Mouse (Mus musculus): ENCODE results near the gene Abr. TPM values are rescaled to one million over a fixed set of nuclear protein-coding genes. Genes with fewer than 3 reads are reported as not detected.

Gene Abr
- polyA plus RNA-seq, 1 experiment from 2014 or later, result 21.6 TPM

DNA sequence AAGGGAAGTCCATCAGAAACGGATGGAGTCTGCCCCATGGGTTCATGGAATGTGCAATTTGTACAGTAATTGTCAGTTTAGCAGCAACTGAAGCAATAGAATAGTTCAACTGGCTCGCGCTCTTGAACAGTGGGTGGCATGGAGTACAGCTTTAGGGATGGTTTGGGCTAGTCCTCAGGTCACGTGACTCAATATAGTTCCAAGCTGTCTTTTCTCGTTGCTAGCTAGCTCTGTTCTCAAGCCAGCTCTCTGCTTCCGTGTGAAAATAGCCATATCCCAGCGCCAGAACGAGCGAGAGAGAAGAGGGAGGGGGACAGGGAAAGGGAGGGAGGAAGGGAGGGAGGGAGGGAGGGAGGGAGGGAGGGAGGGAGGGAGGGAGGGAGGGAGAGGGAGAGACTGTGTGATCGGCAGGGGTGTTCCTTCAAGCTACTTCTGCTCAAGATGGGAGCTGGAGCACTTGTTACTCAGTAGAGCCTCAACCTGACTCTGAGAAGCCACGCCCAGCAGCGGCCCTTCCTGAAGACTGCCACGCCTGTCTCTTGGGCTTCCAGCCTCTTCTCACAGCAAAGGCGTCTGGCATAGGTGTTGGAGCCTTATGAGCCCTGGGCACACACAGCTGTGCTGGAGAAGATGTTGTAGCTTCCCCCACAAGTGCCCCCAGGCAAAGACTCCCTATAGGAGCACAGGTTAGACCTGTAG lies 28.9 kb upstream of the Abr start:
- 51% methylated on average over 11 of the region's 14 CpGs for WGBS
- Histone ChIP-seq H3K9me3 (ENCODE audit: control insufficient read depth, low read length) (no peaks in the 10 kb centered on the region), H3K36me3 (ENCODE audit: control insufficient read depth, insufficient read depth, low read length) (no peaks in the 10 kb centered on the region), H3K4me2 (ENCODE audit: low read depth, low read length) (no peak overlapping the region), H3K27me3 (ENCODE audit: control insufficient read depth, insufficient read depth, low read depth, low read length) (no peaks in the 10 kb centered on the region), H3K4me1 (replicated peaks; ENCODE audit: control insufficient read depth, insufficient read depth, low read length) (peaks cover 6% of the 10 kb centered on the region; the same call in 1 of the 2 replicates), H3K4me3 (ENCODE audit: low read length) (no peak overlapping the region), H3K9ac (ENCODE audit: low read length) (no peak overlapping the region), H3K27ac (ENCODE audit: low read length) (no peak overlapping the region)
- no peak for ATAC-seq (ENCODE audit: low read depth)

DNA sequence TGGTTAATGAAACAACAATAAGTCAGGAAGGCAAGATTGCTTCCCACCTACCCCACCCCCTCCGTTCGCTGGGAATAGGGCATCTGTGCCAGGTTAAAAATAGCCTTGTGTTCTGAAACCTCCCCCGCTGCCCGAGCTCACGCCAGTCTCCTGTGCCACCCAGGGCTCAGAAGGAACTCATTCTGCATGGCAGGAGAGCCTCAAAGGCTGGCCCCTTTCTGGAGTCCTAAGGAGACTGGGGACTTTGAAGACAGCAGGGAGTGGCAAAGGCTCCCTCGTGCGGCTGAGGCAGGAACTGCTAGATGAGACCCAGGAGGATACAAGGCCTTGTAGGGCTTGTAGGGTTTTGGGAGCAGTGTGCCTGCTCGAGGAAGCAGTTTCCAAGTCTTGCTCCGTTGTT lies 25.4 kb upstream of the Abr start:
- Histone ChIP-seq H3K4me1 (replicated peaks; ENCODE audit: control insufficient read depth, insufficient read depth, low read length) (peaks cover 8% of the 10 kb centered on the region), H3K36me3 (ENCODE audit: control insufficient read depth, insufficient read depth, low read length) (no peaks in the 10 kb centered on the region), H3K4me2 (ENCODE audit: low read depth, low read length) (peak overlapping the region; percentile 39), H3K4me3 (ENCODE audit: low read length) (no peak overlapping the region), H3K27ac (ENCODE audit: low read length) (no peak overlapping the region), H3K9ac (ENCODE audit: low read length) (no peak overlapping the region), H3K9me3 (ENCODE audit: control insufficient read depth, low read length) (no peaks in the 10 kb centered on the region), H3K27me3 (ENCODE audit: control insufficient read depth, insufficient read depth, low read depth, low read length) (peaks cover 3% of the 10 kb centered on the region; the same call in 1 of the 2 replicates)
- WGBS, result 7% methylated on average over 9 of the region's 9 CpGs
- no peak for ATAC-seq (ENCODE audit: low read depth)

DNA sequence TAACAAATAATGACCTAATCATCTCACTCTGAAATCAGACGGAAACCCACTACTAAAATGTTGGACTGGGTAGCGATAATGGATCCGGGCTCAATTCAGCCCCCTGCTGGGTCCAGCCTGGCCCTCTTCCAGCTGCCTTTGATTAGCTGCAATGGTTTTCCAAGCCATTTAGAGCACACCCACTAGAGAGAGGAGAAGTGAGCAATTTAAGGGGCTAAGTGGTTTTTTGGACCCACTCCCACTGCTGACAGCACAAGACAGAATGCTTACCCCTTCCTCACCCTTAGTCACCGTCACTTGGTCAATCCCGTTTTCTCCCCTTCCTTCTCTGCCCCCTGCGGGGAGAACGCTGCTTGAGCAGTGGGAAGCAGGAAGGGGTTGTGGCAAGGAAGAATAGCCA lies 24.9 kb upstream of the Abr start:
- ATAC-seq (ENCODE audit: low read depth), result no peak
- Histone ChIP-seq H3K27ac (ENCODE audit: low read length) (no peak overlapping the region), H3K27me3 (ENCODE audit: control insufficient read depth, insufficient read depth, low read depth, low read length) (peaks cover 3% of the 10 kb centered on the region; the same call in 1 of the 2 replicates), H3K9me3 (ENCODE audit: control insufficient read depth, low read length) (no peaks in the 10 kb centered on the region), H3K4me3 (ENCODE audit: low read length) (no peak overlapping the region), H3K9ac (ENCODE audit: low read length) (no peak overlapping the region), H3K36me3 (ENCODE audit: control insufficient read depth, insufficient read depth, low read length) (no peaks in the 10 kb centered on the region), H3K4me1 (replicated peaks; ENCODE audit: control insufficient read depth, insufficient read depth, low read length) (peaks cover 8% of the 10 kb centered on the region), H3K4me2 (ENCODE audit: low read depth, low read length) (peak overlapping the region; percentile 39)
- 9% methylated on average over 7 of the region's 7 CpGs for WGBS

DNA sequence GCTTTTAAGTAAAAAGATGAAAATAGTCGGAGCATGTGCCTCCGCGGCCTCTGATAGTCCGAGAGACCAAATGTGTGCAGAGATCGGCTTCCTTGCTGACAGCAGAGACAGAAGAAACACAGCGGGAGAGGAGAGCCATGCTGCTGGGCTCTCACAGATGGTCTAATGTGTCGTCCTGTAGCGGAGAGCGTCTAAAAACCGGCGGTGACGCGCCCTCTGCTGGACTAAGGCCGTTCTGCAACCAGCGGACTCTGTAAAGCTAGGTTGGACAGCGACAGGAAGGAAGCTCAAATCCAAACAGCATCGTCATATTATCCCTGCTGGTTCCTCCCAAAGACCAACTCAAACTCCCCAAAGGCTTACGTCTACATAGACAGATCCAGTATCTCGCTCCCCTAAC lies 23.8 kb upstream of the Abr start:
- H3K9me3 ChIP-seq (ENCODE audit: control insufficient read depth, low read length), result no peaks in the 10 kb centered on the region
- H3K36me3 ChIP-seq (ENCODE audit: control insufficient read depth, insufficient read depth, low read length), result no peaks in the 10 kb centered on the region
- H3K27ac ChIP-seq (ENCODE audit: low read length), result no peak overlapping the region
- no peak overlapping the region for H3K9ac ChIP-seq (ENCODE audit: low read length)
- H3K4me1 ChIP-seq (replicated peaks; ENCODE audit: control insufficient read depth, insufficient read depth, low read length), result peaks cover 8% of the 10 kb centered on the region
- peaks cover 3% of the 10 kb centered on the region; the same call in 1 of the 2 replicates for H3K27me3 ChIP-seq (ENCODE audit: control insufficient read depth, insufficient read depth, low read depth, low read length)
- ATAC-seq (ENCODE audit: low read depth), result peak; percentile 87
- H3K4me3 ChIP-seq (ENCODE audit: low read length), result no peak overlapping the region
- peak overlapping the region; percentile 44 for H3K4me2 ChIP-seq (ENCODE audit: low read depth, low read length)
- WGBS, result under 1% methylated on average over 19 of the region's 19 CpGs

DNA sequence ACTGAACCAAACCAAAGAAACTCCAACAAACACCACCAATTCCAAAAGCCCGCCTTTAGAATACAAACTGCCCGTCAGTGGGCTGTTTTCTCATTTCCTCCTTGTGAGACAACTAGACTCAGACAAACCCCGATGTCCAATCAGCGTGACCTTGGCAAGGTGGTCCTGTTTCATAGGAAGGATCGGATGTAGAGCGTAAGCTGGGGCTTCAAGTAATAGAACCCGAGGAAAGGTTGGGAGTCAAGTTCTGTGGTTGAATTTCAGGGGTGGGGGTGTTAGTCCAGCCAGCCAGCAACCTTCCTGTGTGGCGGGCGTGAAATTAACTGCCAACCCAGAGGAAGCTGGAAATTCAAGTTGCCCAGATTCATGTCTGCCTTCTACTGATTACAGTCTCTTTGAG lies 22.9 kb upstream of the Abr start:
- Histone ChIP-seq H3K36me3 (ENCODE audit: control insufficient read depth, insufficient read depth, low read length) (no peaks in the 10 kb centered on the region), H3K27ac (ENCODE audit: low read length) (no peak overlapping the region), H3K27me3 (ENCODE audit: control insufficient read depth, insufficient read depth, low read depth, low read length) (peaks cover 3% of the 10 kb centered on the region; the same call in 1 of the 2 replicates), H3K4me3 (ENCODE audit: low read length) (no peak overlapping the region), H3K4me1 (replicated peaks; ENCODE audit: control insufficient read depth, insufficient read depth, low read length) (peaks cover 8% of the 10 kb centered on the region), H3K4me2 (ENCODE audit: low read depth, low read length) (no peak overlapping the region), H3K9me3 (ENCODE audit: control insufficient read depth, low read length) (no peaks in the 10 kb centered on the region), H3K9ac (ENCODE audit: low read length) (no peak overlapping the region)
- ATAC-seq (ENCODE audit: low read depth), result no peak
- WGBS, result 76% methylated on average over 9 of the region's 9 CpGs

- no peak overlapping the region for H3K4me3 ChIP-seq (ENCODE audit: low read length)
- peaks cover 3% of the 10 kb centered on the region; the same call in 1 of the 2 replicates for H3K27me3 ChIP-seq (ENCODE audit: control insufficient read depth, insufficient read depth, low read depth, low read length)
- H3K4me1 ChIP-seq (replicated peaks; ENCODE audit: control insufficient read depth, insufficient read depth, low read length), result peaks cover 8% of the 10 kb centered on the region
- no peak overlapping the region for H3K9ac ChIP-seq (ENCODE audit: low read length)
- no peak for ATAC-seq (ENCODE audit: low read depth)
- no peaks in the 10 kb centered on the region for H3K9me3 ChIP-seq (ENCODE audit: control insufficient read depth, low read length)
- 80% methylated on average over 6 of the region's 6 CpGs for WGBS
- H3K4me2 ChIP-seq (ENCODE audit: low read depth, low read length), result no peak overlapping the region
- H3K27ac ChIP-seq (ENCODE audit: low read length), result no peak overlapping the region
- no peaks in the 10 kb centered on the region for H3K36me3 ChIP-seq (ENCODE audit: control insufficient read depth, insufficient read depth, low read length)
These were observed 22.1 kb upstream of the Abr start for GRCm38 (mm10) chr11:76644257-76644656.

DNA sequence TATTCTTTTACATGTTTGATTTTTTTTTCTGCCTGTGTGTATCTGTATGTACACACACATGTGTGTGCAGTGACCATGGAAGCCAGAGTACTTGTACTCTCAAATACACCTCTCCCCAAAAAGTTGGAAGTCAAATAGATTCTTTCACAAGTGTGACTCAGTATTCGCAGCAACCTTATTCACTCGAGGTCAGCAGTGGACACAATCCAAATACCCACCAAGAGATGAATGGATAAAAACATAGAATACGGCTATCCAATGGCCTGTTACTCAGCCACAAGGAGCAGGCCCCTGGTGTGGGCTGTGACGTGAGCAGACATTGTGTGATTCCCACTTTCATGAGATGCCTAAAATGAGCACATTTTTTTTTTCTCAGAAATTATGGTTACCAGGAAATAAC lies 18.1 kb upstream of the Abr start:
- WGBS, result 63% methylated on average over 4 of the region's 4 CpGs
- Histone ChIP-seq H3K27ac (ENCODE audit: low read length) (no peak overlapping the region), H3K4me1 (replicated peaks; ENCODE audit: control insufficient read depth, insufficient read depth, low read length) (no peaks in the 10 kb centered on the region), H3K27me3 (ENCODE audit: control insufficient read depth, insufficient read depth, low read depth, low read length) (peaks cover 3% of the 10 kb centered on the region; the same call in 1 of the 2 replicates), H3K36me3 (ENCODE audit: control insufficient read depth, insufficient read depth, low read length) (no peaks in the 10 kb centered on the region), H3K4me3 (ENCODE audit: low read length) (no peak overlapping the region), H3K4me2 (ENCODE audit: low read depth, low read length) (no peak overlapping the region), H3K9me3 (ENCODE audit: control insufficient read depth, low read length) (no peaks in the 10 kb centered on the region), H3K9ac (ENCODE audit: low read length) (no peak overlapping the region)
- ATAC-seq (ENCODE audit: low read depth), result no peak

- Histone ChIP-seq H3K4me1 (replicated peaks; ENCODE audit: control insufficient read depth, insufficient read depth, low read length) (no peaks in the 10 kb centered on the region), H3K9me3 (ENCODE audit: control insufficient read depth, low read length) (no peaks in the 10 kb centered on the region), H3K27me3 (ENCODE audit: control insufficient read depth, insufficient read depth, low read depth, low read length) (no peaks in the 10 kb centered on the region), H3K27ac (ENCODE audit: low read length) (no peak overlapping the region), H3K9ac (ENCODE audit: low read length) (no peak overlapping the region), H3K36me3 (ENCODE audit: control insufficient read depth, insufficient read depth, low read length) (no peaks in the 10 kb centered on the region), H3K4me2 (ENCODE audit: low read depth, low read length) (no peak overlapping the region), H3K4me3 (ENCODE audit: low read length) (no peak overlapping the region)
- 70% methylated on average over 17 of the region's 17 CpGs for WGBS
- no peak for ATAC-seq (ENCODE audit: low read depth)
These were observed 17.3 kb upstream of the Abr start for GRCm38 (mm10) chr11:76639269-76639985.

- no peak overlapping the region for H3K4me2 ChIP-seq (ENCODE audit: low read depth, low read length)
- peak overlapping the region; percentile 13; the same call in 1 of the 2 replicates for H3K27ac ChIP-seq (ENCODE audit: low read length)
- no peaks in the 10 kb centered on the region for H3K9me3 ChIP-seq (ENCODE audit: control insufficient read depth, low read length)
- peak; percentile 61 for ATAC-seq (ENCODE audit: low read depth)
- no peaks in the 10 kb centered on the region for H3K36me3 ChIP-seq (ENCODE audit: control insufficient read depth, insufficient read depth, low read length)
- no peak overlapping the region for H3K9ac ChIP-seq (ENCODE audit: low read length)
- no peak overlapping the region for H3K4me3 ChIP-seq (ENCODE audit: low read length)
- WGBS, result 40% methylated on average over 5 of the region's 5 CpGs
- H3K4me1 ChIP-seq (replicated peaks; ENCODE audit: control insufficient read depth, insufficient read depth, low read length), result 0 out of 2 replicates have a peak, but pooled peaks cover 2% of the 10 kb centered on the region
- H3K27me3 ChIP-seq (ENCODE audit: control insufficient read depth, insufficient read depth, low read depth, low read length), result no peaks in the 10 kb centered on the region
These were observed 8.4 kb upstream of the Abr start for GRCm38 (mm10) chr11:76630487-76630886.
